Mouse (Mus musculus): ENCODE measurements around the gene Acyp2. TPM values are rescaled to one million over a fixed set of nuclear protein-coding genes. Genes with fewer than 3 reads are reported as not detected.

The Acyp2 gene
- total RNA-seq, 2 experiments from 2014 or later, result 1.7 TPM; not detected in 1

Other genes starting within 250 kb of the Acyp2 start
- not detected in 2 replicates for gene 4930505A04Rik, start 177.8 kb downstream of the Acyp2 start, total RNA-seq (2015; ENCODE audit: low replicate concordance)
- gene 4930505A04Rik, start 177.8 kb downstream of the Acyp2 start, total RNA-seq (2017; ENCODE audit: low replicate concordance), result not detected in 2 replicates
- gene Psme4, start 122.1 kb upstream of the Acyp2 start, total RNA-seq (2015; ENCODE audit: low replicate concordance), result 52.3 and 64.4 TPM in 2 replicates
- 70.7 and 75.4 TPM in 2 replicates for gene Psme4, start 122.1 kb upstream of the Acyp2 start, total RNA-seq (2017; ENCODE audit: low replicate concordance)
- 1.5 TPM in 1 of 2 replicates, not detected in the other for gene Gpr75, start 235.8 kb upstream of the Acyp2 start, total RNA-seq (2015; ENCODE audit: low replicate concordance)
- gene Gpr75, start 235.8 kb upstream of the Acyp2 start, total RNA-seq (2017; ENCODE audit: low replicate concordance), result not detected in 2 replicates
- gene Asb3, start 235.8 kb upstream of the Acyp2 start, total RNA-seq (2015; ENCODE audit: low replicate concordance), result 23.6 and 27.4 TPM in 2 replicates
- 20.9 and 29.5 TPM in 2 replicates for gene Asb3, start 235.8 kb upstream of the Acyp2 start, total RNA-seq (2017; ENCODE audit: low replicate concordance)